Mouse (Mus musculus): ENCODE results near the gene Zfp800.

- no peak for TF ChIP-seq CHD2 (IDR thresholded peaks at IDR 0.05; ENCODE audit: low read depth, low read length)
- TF ChIP-seq ZC3H11A (IDR thresholded peaks at IDR 0.05; ENCODE audit: borderline replicate concordance, low read depth, low read length) = no peak
Measured at GRCm38 (mm10) chr6:28326720-28327119, 71.1 kb downstream of the Zfp800 start.
